Mouse (Mus musculus) hindbrain, embryonic 10.5 days (tissue): ENCODE measurements around the gene Srek1. TPM values are rescaled to one million over a fixed set of nuclear protein-coding genes. Genes with fewer than 3 reads are reported as not detected.
A peak's percentile ranks its signal among the peaks of the same experiment; 100 is the strongest.

Experiments
- DNase-seq: peaks from one replicate; pipeline ENCODE4 v3.0.0-alpha.2; 2017; ENCODE audit warnings: low spot score
- H3K27ac ChIP-seq: fragments of 300-500 bp; sonication (generic); 2 replicates; pipeline ENCODE4 v1.5.1; 2016; ENCODE audit warnings: mild to moderate bottlenecking, moderate library complexity
- H3K27me3 ChIP-seq: fragments of 300-500 bp; sonication (generic); 2 replicates; pipeline ENCODE4 v1.6.1; 2016; ENCODE audit warnings: mild to moderate bottlenecking; ENCODE audit not compliant: poor library complexity, insufficient read depth, severe bottlenecking
- H3K36me3 ChIP-seq: fragments of 300-500 bp; sonication (generic); 2 replicates; pipeline ENCODE4 v1.6.1; 2016; ENCODE audit warnings: mild to moderate bottlenecking, moderate library complexity
- H3K4me1 ChIP-seq: fragments of 300-500 bp; sonication (generic); replicated peaks from 2 replicates; pipeline ENCODE4 v1.6.1; 2016; ENCODE audit warnings: mild to moderate bottlenecking
- H3K4me3 ChIP-seq: fragments of 300-500 bp; sonication (generic); 2 replicates; pipeline ENCODE4 v1.5.1; 2016; ENCODE audit warnings: mild to moderate bottlenecking, moderate library complexity
- H3K9me3 ChIP-seq: fragments of 300-500 bp; sonication (generic); 2 replicates; pipeline ENCODE4 v1.6.1; 2016; ENCODE audit warnings: mild to moderate bottlenecking, moderate library complexity
- WGBS: fragments of 180-500 bp; shearing (Covaris S2); methylation state at CpG from one replicate; pipeline ENCODE4 v1.1.7; 2016; 5-methylcytosine and 5-hydroxymethylcytosine counted together
- polyA plus RNA-seq: library from polyadenylated mRNA; unstranded; fragments of >200 nt; fragmentation: Nextera tagmentation; extraction: Ambion mirVana; gene quantifications from 2 replicates; pipeline ENCODE4 v1.2.1, GENCODE M21; 2016

Srek1 gene
- polyA plus RNA-seq, 1 experiment from 2014 or later: 66.0 TPM

GRCm38 (mm10) chr13:103772917-103773316, 1.5 kb downstream of the Srek1 start:
- H3K4me1 ChIP-seq: peaks cover 25% of the 10 kb centered on the region
- peak overlapping the region; percentile 98 for H3K27ac ChIP-seq
- 58% methylated on average over 5 of the region's 5 CpGs for WGBS

GRCm38 (mm10) chr13:103770821-103771220, 3.6 kb downstream of the Srek1 start:
- Histone ChIP-seq H3K9me3 (no peaks in the 10 kb centered on the region), H3K4me3 (no peak overlapping the region)

More at GRCm38 (mm10) chr13:103772917-103773316, 1.5 kb downstream of the Srek1 start:
- no peaks in the 10 kb centered on the region for H3K27me3 ChIP-seq
- H3K9me3 ChIP-seq: no peaks in the 10 kb centered on the region
- no peak for DNase-seq
- peak overlapping the region; percentile 65 for H3K4me3 ChIP-seq
- H3K36me3 ChIP-seq: peaks cover 19% of the 10 kb centered on the region

GRCm38 (mm10) chr13:103767935-103768334, 6.5 kb downstream of the Srek1 start:
- H3K27ac ChIP-seq: no peak overlapping the region
- H3K4me1 ChIP-seq: peaks cover 22% of the 10 kb centered on the region
- 88% methylated on average over 5 of the region's 5 CpGs for WGBS
- H3K9me3 ChIP-seq: no peaks in the 10 kb centered on the region
- H3K36me3 ChIP-seq: peaks cover 52% of the 10 kb centered on the region
- no peak for DNase-seq
- H3K27me3 ChIP-seq: no peaks in the 10 kb centered on the region
- no peak overlapping the region for H3K4me3 ChIP-seq

More at GRCm38 (mm10) chr13:103770821-103771220, 3.6 kb downstream of the Srek1 start:
- Histone ChIP-seq H3K27ac (no peak overlapping the region), H3K27me3 (no peaks in the 10 kb centered on the region), H3K4me1 (peaks cover 25% of the 10 kb centered on the region), H3K36me3 (peaks cover 39% of the 10 kb centered on the region)
- no peak for DNase-seq

- Histone ChIP-seq H3K36me3 (peaks cover 80% of the 10 kb centered on the region), H3K4me1 (no peaks in the 10 kb centered on the region), H3K9me3 (no peaks in the 10 kb centered on the region), H3K27ac (no peak overlapping the region), H3K4me3 (no peak overlapping the region), H3K27me3 (no peaks in the 10 kb centered on the region)
- WGBS: 89% methylated on average over 1 of the region's 1 CpGs
- no peak for DNase-seq
These were observed 10.8 kb downstream of the Srek1 start for GRCm38 (mm10) chr13:103763640-103764039.

GRCm38 (mm10) chr13:103761971-103762370, 12.4 kb downstream of the Srek1 start:
- H3K4me1 ChIP-seq: no peaks in the 10 kb centered on the region
- H3K36me3 ChIP-seq: peaks cover 82% of the 10 kb centered on the region
- no peak for DNase-seq
- no peak overlapping the region for H3K4me3 ChIP-seq
- WGBS: 94% methylated on average over 10 of the region's 10 CpGs
- H3K9me3 ChIP-seq: no peaks in the 10 kb centered on the region
- no peak overlapping the region for H3K27ac ChIP-seq
- no peaks in the 10 kb centered on the region for H3K27me3 ChIP-seq

- 74% methylated on average over 3 of the region's 3 CpGs for whole genome bisulfite sequencing
- Histone ChIP-seq H3K27me3 (no peaks in the 10 kb centered on the region), H3K27ac (no peak overlapping the region), H3K4me3 (no peak overlapping the region), H3K4me1 (no peaks in the 10 kb centered on the region), H3K9me3 (no peaks in the 10 kb centered on the region), H3K36me3 (peaks cover 96% of the 10 kb centered on the region)
- no peak for DNase-seq
These were observed 23.0 kb downstream of the Srek1 start for GRCm38 (mm10) chr13:103751421-103751820.

- H3K27me3 ChIP-seq: no peaks in the 10 kb centered on the region
- H3K9me3 ChIP-seq: no peaks in the 10 kb centered on the region
- H3K4me1 ChIP-seq: no peaks in the 10 kb centered on the region
- DNase-seq: no peak
- peaks cover 98% of the 10 kb centered on the region for H3K36me3 ChIP-seq
- no peak overlapping the region for H3K4me3 ChIP-seq
- WGBS: over 99% methylated on average over 2 of the region's 2 CpGs
- no peak overlapping the region for H3K27ac ChIP-seq
These were observed 28.7 kb downstream of the Srek1 start for GRCm38 (mm10) chr13:103745688-103746087.

GRCm38 (mm10) chr13:103745160-103745559, 29.2 kb downstream of the Srek1 start:
- 96% methylated on average over 4 of the region's 4 CpGs for WGBS
- H3K4me3 ChIP-seq: no peak overlapping the region
- no peaks in the 10 kb centered on the region for H3K9me3 ChIP-seq
- no peaks in the 10 kb centered on the region for H3K27me3 ChIP-seq
- H3K27ac ChIP-seq: no peak overlapping the region
- DNase-seq: no peak
- no peaks in the 10 kb centered on the region for H3K4me1 ChIP-seq
- peaks cover 97% of the 10 kb centered on the region for H3K36me3 ChIP-seq

GRCm38 (mm10) chr13:103735330-103736007, 38.9 kb downstream of the Srek1 start:
- Histone ChIP-seq H3K27ac (no peak overlapping the region), H3K4me3 (no peak overlapping the region), H3K36me3 (peaks cover 79% of the 10 kb centered on the region), H3K4me1 (no peaks in the 10 kb centered on the region), H3K9me3 (no peaks in the 10 kb centered on the region), H3K27me3 (no peaks in the 10 kb centered on the region)
- DNase-seq: no peak
- 95% methylated on average over 5 of the region's 5 CpGs for WGBS

- Histone ChIP-seq H3K9me3 (peaks cover 3% of the 10 kb centered on the region; the same call in 1 of the 2 replicates), H3K4me3 (no peak overlapping the region), H3K27me3 (no peaks in the 10 kb centered on the region), H3K36me3 (peaks cover 6% of the 10 kb centered on the region; the same call in 1 of the 2 replicates), H3K4me1 (no peaks in the 10 kb centered on the region), H3K27ac (no peak overlapping the region)
- no peak for DNase-seq
- WGBS: 89% methylated on average over 2 of the region's 2 CpGs
These were observed 47.5 kb downstream of the Srek1 start for GRCm38 (mm10) chr13:103726872-103727271.

- Histone ChIP-seq H3K4me3 (no peak overlapping the region), H3K4me1 (peaks cover 11% of the 10 kb centered on the region), H3K36me3 (no peaks in the 10 kb centered on the region), H3K9me3 (no peaks in the 10 kb centered on the region), H3K27me3 (no peaks in the 10 kb centered on the region), H3K27ac (no peak overlapping the region)
- 78% methylated on average over 11 of the region's 11 CpGs for WGBS
- DNase-seq: no peak
These were observed 62.9 kb downstream of the Srek1 start for GRCm38 (mm10) chr13:103711406-103712025.

- H3K4me1 ChIP-seq: peaks cover 14% of the 10 kb centered on the region
- no peak overlapping the region for H3K27ac ChIP-seq
- DNase-seq: peak; percentile 46
- H3K36me3 ChIP-seq: no peaks in the 10 kb centered on the region
- H3K27me3 ChIP-seq: no peaks in the 10 kb centered on the region
- 52% methylated on average over 7 of the region's 7 CpGs for WGBS
- no peak overlapping the region for H3K4me3 ChIP-seq
- no peaks in the 10 kb centered on the region for H3K9me3 ChIP-seq
These were observed 64.0 kb downstream of the Srek1 start for GRCm38 (mm10) chr13:103710359-103710781.

- no peak for DNase-seq
- Histone ChIP-seq H3K4me1 (peaks cover 14% of the 10 kb centered on the region), H3K4me3 (no peak overlapping the region), H3K36me3 (no peaks in the 10 kb centered on the region), H3K9me3 (no peaks in the 10 kb centered on the region), H3K27me3 (no peaks in the 10 kb centered on the region), H3K27ac (peak overlapping the region; percentile 3; the same call in 1 of the 2 replicates)
- WGBS: 84% methylated on average over 6 of the region's 6 CpGs
These were observed 68.9 kb downstream of the Srek1 start for GRCm38 (mm10) chr13:103705436-103705978.
